Mouse (Mus musculus) liver, postnatal 0 days (tissue): Measurements from ENCODE around the gene D1Pas1.

Experiments used
- CTCF ChIP-seq: sonication (generic); IDR thresholded peaks from 2 replicates; pipeline ENCODE4 v1.5.1; 2016; ENCODE audit warnings: antibody characterized with exemption, low read depth
- EP300 ChIP-seq: IDR thresholded peaks from 2 replicates; pipeline ENCODE4 v1.6.1; 2016; ENCODE audit warnings: antibody characterized with exemption, low read depth, mild to moderate bottlenecking

DNA sequence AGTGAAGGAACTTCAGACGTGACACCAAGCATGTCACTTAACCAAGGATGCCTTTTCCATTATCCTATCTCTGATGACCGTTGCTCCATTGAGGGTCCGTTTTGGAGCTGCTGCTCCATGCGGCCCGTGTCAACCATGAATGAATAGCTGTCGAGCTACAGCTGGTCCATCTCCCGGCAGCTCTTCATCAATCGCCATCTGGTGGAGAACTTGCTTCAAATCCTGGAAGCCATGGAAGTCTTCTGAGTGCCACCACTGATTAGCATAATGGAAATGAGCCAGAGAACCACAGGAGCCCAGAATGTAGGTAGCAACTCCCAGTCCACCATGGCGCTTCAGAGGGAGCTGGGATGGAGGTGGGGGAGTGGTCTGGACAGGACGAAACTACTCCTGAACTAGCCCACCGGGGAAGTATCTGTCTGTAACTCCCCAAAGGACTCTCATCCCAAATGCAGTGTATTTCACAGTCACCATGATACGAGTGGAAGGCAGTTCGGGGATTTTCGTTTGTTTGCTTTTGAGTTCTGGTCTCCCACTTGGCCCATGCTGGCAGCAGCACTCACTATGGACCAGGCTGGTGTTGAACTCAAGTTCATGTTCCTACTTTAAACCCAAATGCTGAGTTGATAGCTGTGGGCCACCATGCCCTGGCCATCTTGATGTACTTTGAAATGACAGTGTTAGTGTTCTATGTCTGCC, 39.2 kb downstream of the D1Pas1 start:
- TF ChIP-seq EP300 (no peak), CTCF (no peak)
